Mouse (Mus musculus) embryonic facial prominence, embryonic 15.5 days (tissue): ENCODE measurements around the gene Krtap19-1. TPM values are rescaled to one million over a fixed set of nuclear protein-coding genes. Genes with fewer than 3 reads are reported as not detected.

Source experiments
- ATAC-seq: fragments of 200-750 bp; cut with Nextera tagmentation; 2 replicates; pipeline ENCODE4 v1.8.0; 2017; ENCODE audit warnings: low read depth, moderate TSS enrichment; ENCODE audit not compliant: insufficient number of reproducible peaks, low FRiP score, low TSS enrichment
- H3K27ac ChIP-seq: fragments of 300-500 bp; sonication (generic); replicated peaks from 2 replicates; pipeline ENCODE4 v1.5.1; 2015; ENCODE audit warnings: mild to moderate bottlenecking, inconsistent platforms
- H3K27me3 ChIP-seq: fragments of 300-500 bp; sonication (generic); 2 replicates; pipeline ENCODE4 v1.6.1; 2015; ENCODE audit warnings: inconsistent platforms
- H3K36me3 ChIP-seq: fragments of 300-500 bp; sonication (generic); 2 replicates; pipeline ENCODE4 v1.6.1; 2015; ENCODE audit warnings: mild to moderate bottlenecking, inconsistent platforms
- H3K4me1 ChIP-seq: fragments of 300-500 bp; sonication (generic); 2 replicates; pipeline ENCODE4 v1.6.1; 2015; ENCODE audit warnings: inconsistent platforms
- H3K4me2 ChIP-seq: fragments of 300-500 bp; sonication (generic); replicated peaks from 2 replicates; pipeline ENCODE4 v1.6.1; 2015; ENCODE audit warnings: mild to moderate bottlenecking, inconsistent platforms
- H3K4me3 ChIP-seq: fragments of 300-500 bp; sonication (generic); replicated peaks from 2 replicates; pipeline ENCODE4 v1.5.1; 2015; ENCODE audit warnings: mild to moderate bottlenecking, inconsistent platforms
- H3K9ac ChIP-seq: fragments of 300-500 bp; sonication (generic); 2 replicates; pipeline ENCODE4 v1.6.1; 2015; ENCODE audit warnings: inconsistent platforms
- H3K9me3 ChIP-seq: fragments of 300-500 bp; sonication (generic); replicated peaks from 2 replicates; pipeline ENCODE4 v1.6.1; 2016; ENCODE audit warnings: inconsistent platforms
- WGBS: fragments of 180-500 bp; shearing (Covaris S2); methylation state at CpG from one replicate; pipeline ENCODE4 v1.1.7; 2015; 5-methylcytosine and 5-hydroxymethylcytosine counted together
- polyA plus RNA-seq: library from polyadenylated mRNA; unstranded; fragments of >200 nt; fragmentation: Nextera tagmentation; extraction: Ambion mirVana; gene quantifications from 2 replicates; pipeline ENCODE4 v1.2.1, GENCODE M21; 2015

Krtap19-1 gene
- polyA plus RNA-seq, 1 experiment from 2014 or later, result not detected

DNA sequence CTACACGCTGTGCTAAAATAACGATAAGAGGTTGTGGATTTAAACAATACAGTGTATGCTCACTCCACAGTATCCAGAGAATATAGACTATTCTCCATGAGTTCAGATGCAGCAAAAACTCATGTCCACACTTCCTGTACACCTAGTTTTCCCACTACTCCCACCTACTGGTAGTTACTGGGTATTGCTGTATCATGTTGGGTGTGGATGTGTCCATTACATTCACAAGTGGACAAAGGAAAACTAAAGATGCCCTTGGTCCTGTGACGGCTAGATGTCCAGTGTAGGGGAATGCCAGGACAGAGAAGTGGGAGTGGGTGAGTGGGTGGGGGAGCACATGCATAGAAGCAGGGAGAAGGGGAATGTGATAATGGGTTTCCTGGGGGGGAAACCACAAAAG, 45.5 kb downstream of the Krtap19-1 start:
- Histone ChIP-seq H3K4me1 (no peaks in the 10 kb centered on the region), H3K27me3 (no peaks in the 10 kb centered on the region), H3K9ac (no peak overlapping the region), H3K9me3 (no peaks in the 10 kb centered on the region), H3K4me2 (no peak overlapping the region), H3K4me3 (no peak overlapping the region), H3K27ac (no peak overlapping the region), H3K36me3 (no peaks in the 10 kb centered on the region)
- WGBS, result 74% methylated on average over 3 of the region's 3 CpGs
- no peak for ATAC-seq

DNA sequence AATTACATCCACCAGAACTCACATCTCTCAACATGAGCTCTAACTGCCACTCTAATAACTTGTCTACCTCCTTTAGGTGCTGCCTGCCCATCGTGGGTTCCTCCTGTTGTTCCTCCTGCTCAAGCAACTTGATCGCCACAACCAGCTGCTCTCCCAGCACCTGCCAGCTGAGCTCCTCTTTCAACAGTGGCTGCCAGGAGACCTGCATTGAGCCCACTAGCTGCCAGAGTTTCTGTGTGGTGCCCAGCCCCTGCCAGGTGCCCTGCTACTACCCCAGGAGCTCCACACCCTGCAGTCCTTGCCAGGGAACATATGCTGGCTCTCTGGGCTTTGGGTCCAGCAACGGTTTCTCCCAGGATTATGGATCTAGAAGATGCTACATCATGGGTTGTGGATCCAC, 49.1 kb downstream of the Krtap19-1 start, which contains the start of gene Krtap15:
TSS of gene Krtap15 (plus strand) at position 150 of the 400 bp plus-strand sequence.
- H3K27me3 ChIP-seq, result no peaks in the 10 kb centered on the region
- 70% methylated on average over 3 of the region's 3 CpGs for WGBS
- H3K9me3 ChIP-seq, result no peaks in the 10 kb centered on the region
- ATAC-seq, result no peak
- no peak within 1 kb of the TSS for H3K27ac ChIP-seq
- H3K4me1 ChIP-seq, result no peaks in the 10 kb centered on the region
- H3K4me2 ChIP-seq, result no peak within 1 kb of the TSS
- no peak within 1 kb of the TSS for H3K9ac ChIP-seq
- no peaks in the 10 kb centered on the region for H3K36me3 ChIP-seq
- H3K4me3 ChIP-seq, result no peak within 1 kb of the TSS

Other genes with a start within 250 kb of the Krtap19-1 start
- gene 2310079G19Rik, start 241.7 kb downstream of the Krtap19-1 start, polyA plus RNA-seq, result not detected in 2 replicates
- 2.8 and 4.4 TPM in 2 replicates for gene Krtap26-1, start 221.6 kb downstream of the Krtap19-1 start, polyA plus RNA-seq
- gene Krtap27-1, start 197.7 kb downstream of the Krtap19-1 start, polyA plus RNA-seq, result 0.28 TPM in 1 of 2 replicates, not detected in the other
- not detected in 2 replicates for gene 2310061N02Rik, start 161.4 kb downstream of the Krtap19-1 start, polyA plus RNA-seq
- 1.1 and 1.6 TPM in 2 replicates for gene Krtap13-1, start 140.5 kb downstream of the Krtap19-1 start, polyA plus RNA-seq
- 38.5 and 75.7 TPM in 2 replicates for gene Krtap13, start 117.8 kb downstream of the Krtap19-1 start, polyA plus RNA-seq
- gene 2310034C09Rik, start 110.6 kb downstream of the Krtap19-1 start, polyA plus RNA-seq, result 66.3 and 107 TPM in 2 replicates
- 0.24 and 0.71 TPM in 2 replicates for gene 2310057N15Rik, start 95.2 kb downstream of the Krtap19-1 start, polyA plus RNA-seq
- 4.4 and 6.1 TPM in 2 replicates for gene Gm5965, start 91.5 kb downstream of the Krtap19-1 start, polyA plus RNA-seq
- gene Gm20741, start 57.2 kb downstream of the Krtap19-1 start, polyA plus RNA-seq, result 37.2 and 90.3 TPM in 2 replicates
- gene Krtap15, start 49.2 kb downstream of the Krtap19-1 start, polyA plus RNA-seq, result 0.26 TPM in 1 of 2 replicates, not detected in the other
- gene Krtap14, start 43.3 kb downstream of the Krtap19-1 start, polyA plus RNA-seq, result 0.41 TPM in 1 of 2 replicates, not detected in the other
- not detected in 2 replicates for gene Krtap19-2, start 4.9 kb upstream of the Krtap19-1 start, polyA plus RNA-seq
- not detected in 2 replicates for gene Krtap19-3, start 8.6 kb upstream of the Krtap19-1 start, polyA plus RNA-seq
- not detected in 2 replicates for gene Krtap19-4, start 15.7 kb upstream of the Krtap19-1 start, polyA plus RNA-seq
- gene Krtap19-5, start 27.0 kb upstream of the Krtap19-1 start, polyA plus RNA-seq, result not detected in 2 replicates
- gene Krtap19-9b, start 62.9 kb upstream of the Krtap19-1 start, polyA plus RNA-seq, result 0.70 TPM in 1 of 2 replicates, not detected in the other
- 0.29 and 0.30 TPM in 2 replicates for gene Krtap16-3, start 93.5 kb upstream of the Krtap19-1 start, polyA plus RNA-seq
- 12.1 and 30.8 TPM in 2 replicates for gene Krtap22-2, start 141.3 kb upstream of the Krtap19-1 start, polyA plus RNA-seq
- gene Gm10229, start 145.9 kb upstream of the Krtap19-1 start, polyA plus RNA-seq, result 12.6 and 33.0 TPM in 2 replicates
- gene Krtap6-1, start 162.3 kb upstream of the Krtap19-1 start, polyA plus RNA-seq, result 1.7 and 5.2 TPM in 2 replicates
- 3.1 and 7.4 TPM in 2 replicates for gene Gm10228, start 172.1 kb upstream of the Krtap19-1 start, polyA plus RNA-seq
- 2.6 and 6.2 TPM in 2 replicates for gene Krtap6-5, start 178.5 kb upstream of the Krtap19-1 start, polyA plus RNA-seq
- gene 1110025L11Rik, start 194.6 kb upstream of the Krtap19-1 start, polyA plus RNA-seq, result 0.51 and 3.3 TPM in 2 replicates
- gene Krtap6-3, start 214.6 kb upstream of the Krtap19-1 start, polyA plus RNA-seq, result 1.3 and 3.1 TPM in 2 replicates